Mouse (Mus musculus) kidney, postnatal 10 days (tissue): ENCODE results near the gene Slc9a9.
A peak's percentile ranks its signal among the peaks of the same experiment; 100 is the strongest.

Experiments used
- DNase-seq: peaks from one replicate; pipeline ENCODE4 v3.0.0; 2021; ENCODE audit warnings: mixed read lengths

The Slc9a9 gene

DNA sequence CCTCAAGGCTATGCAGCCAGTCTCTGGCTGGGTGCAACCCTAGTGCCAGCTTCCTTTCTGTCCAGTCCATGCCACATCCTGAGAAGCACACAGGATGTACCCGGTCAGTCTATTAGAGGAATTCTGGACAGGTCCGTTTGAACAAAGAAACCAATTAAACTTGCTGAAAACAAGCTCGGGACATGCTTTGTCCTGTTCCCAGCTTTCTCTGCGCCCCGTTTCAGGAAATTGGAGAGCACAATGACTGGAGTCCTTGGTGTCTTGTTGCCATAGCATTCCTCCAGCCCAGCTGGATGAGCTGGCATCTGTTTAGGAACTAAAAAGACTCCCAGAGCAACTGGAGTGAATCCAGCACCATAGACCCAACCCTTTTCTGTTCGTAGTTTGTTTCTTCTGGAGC, 419.3 kb downstream of the Slc9a9 start:
- DNase-seq, result no peak

GRCm38 (mm10) chr9:95096486-95096885, 426.8 kb downstream of the Slc9a9 start:
- no peak for DNase-seq

- no peak for DNase-seq
Observed at GRCm38 (mm10) chr9:95105768-95106167, 436.1 kb downstream of the Slc9a9 start.

GRCm38 (mm10) chr9:95109799-95110198, 440.1 kb downstream of the Slc9a9 start:
- DNase-seq, result no peak

- no peak for DNase-seq
Observed at GRCm38 (mm10) chr9:95110768-95111167, 441.1 kb downstream of the Slc9a9 start.

DNA sequence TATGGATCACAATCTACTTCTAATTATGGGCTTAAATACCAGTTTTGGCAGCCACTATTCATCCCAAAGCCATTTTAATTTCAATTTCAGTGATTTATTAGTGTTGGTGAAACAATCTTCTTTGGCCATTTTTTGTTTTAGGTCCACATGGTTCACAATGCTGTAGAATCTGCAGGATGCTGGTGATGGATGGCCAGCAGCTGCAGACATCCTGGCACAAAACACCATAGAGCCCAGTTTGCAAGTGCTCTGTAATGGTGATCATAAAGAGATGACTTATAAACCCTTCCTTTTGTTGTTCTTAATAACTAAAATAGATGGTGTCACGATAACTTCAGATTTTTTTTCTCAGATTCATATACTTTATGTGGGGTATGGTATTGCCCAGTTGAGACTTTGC, 442.0 kb downstream of the Slc9a9 start:
- DNase-seq, result peak; percentile 10

- DNase-seq, result no peak
Observed at GRCm38 (mm10) chr9:95113157-95114135, 443.7 kb downstream of the Slc9a9 start.

DNA sequence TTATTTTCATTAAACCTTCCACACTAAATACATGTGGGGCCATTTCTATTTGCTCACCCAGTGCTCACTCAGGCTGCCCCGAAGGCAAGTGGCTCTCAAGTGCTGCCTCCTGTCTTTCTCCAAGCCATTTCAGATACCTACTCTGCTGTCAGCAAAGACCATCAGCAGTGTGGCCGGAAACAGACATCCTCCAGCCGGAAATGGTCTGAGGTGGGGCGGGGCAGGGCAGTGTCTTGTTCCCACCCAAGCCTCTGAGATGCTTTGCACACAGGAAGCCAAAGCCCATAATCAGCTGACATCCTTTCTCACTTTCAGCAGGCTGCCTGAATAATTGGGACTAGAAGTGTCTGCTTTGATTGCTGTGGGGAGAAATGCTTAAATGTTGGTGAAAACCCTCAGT, 450.4 kb downstream of the Slc9a9 start:
- DNase-seq, result peak; percentile 28

GRCm38 (mm10) chr9:95121151-95121835, 451.6 kb downstream of the Slc9a9 start:
- no peak for DNase-seq

DNA sequence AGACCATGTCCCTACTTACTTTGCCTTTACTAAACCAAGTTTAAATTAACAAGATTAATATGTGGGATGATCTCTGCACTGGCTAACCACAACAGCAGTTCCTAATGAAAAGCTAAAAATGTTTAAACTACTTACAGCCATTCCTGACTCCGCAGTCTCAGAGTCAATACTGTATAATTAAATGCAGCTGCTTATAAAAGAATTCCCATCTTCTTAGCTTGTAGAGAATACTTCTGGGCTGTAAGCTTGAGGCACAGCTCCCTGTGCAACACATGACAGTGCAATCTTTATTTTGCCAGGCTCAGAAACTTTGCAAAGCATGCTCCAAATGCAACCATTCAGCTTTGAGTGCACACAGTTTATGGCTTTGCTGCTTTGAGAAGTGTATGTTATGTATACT, 456.0 kb downstream of the Slc9a9 start:
- DNase-seq, result no peak

DNA sequence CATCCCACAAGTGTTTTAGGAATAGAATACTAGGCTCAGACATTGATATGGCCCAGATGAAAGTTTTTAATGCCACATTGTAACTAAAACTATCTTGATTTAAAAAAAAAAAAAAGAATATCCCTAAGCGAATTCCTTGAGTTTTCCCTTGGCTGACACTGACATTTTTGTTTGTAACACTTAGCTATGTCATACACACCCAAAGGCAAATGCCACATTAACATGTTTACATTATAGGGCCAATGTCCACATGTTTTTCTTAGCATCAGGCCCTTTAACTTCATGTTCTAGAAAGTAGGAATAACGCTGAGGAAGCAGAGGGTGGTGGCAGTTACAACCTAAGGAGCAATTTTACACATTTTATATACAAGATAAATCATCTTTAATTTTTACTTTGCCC, 458.1 kb downstream of the Slc9a9 start:
- DNase-seq, result no peak

GRCm38 (mm10) chr9:95149206-95149729, 479.6 kb downstream of the Slc9a9 start:
- DNase-seq, result peak; percentile 45

GRCm38 (mm10) chr9:95150096-95150495, 480.4 kb downstream of the Slc9a9 start:
- DNase-seq, result peak; percentile 65

DNA sequence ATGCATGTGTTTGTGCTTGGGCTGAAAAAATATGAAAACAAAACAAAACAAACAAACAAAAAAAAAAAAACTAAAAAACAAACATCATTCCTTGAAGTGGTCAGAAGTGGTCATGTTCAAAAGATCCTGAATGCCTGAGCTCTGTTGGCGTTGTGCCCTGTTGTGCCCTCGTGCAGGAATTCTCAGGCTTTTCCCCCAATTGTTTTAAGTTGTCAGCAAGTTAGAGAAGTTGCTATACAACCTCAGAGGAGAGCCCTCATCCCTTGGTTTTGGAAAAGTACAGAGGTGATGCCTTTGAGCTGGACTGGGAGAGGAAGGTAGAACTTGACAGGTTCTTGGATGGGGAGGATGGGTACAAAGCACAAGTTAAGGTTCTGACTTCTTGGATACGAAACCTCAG, 480.9 kb downstream of the Slc9a9 start:
- DNase-seq, result peak; percentile 55

- no peak for DNase-seq
Observed at GRCm38 (mm10) chr9:95150998-95151397, 481.3 kb downstream of the Slc9a9 start.

GRCm38 (mm10) chr9:95151746-95152145, 482.0 kb downstream of the Slc9a9 start:
- no peak for DNase-seq

- DNase-seq, result no peak
Observed at GRCm38 (mm10) chr9:95153966-95154365, 484.3 kb downstream of the Slc9a9 start.

DNA sequence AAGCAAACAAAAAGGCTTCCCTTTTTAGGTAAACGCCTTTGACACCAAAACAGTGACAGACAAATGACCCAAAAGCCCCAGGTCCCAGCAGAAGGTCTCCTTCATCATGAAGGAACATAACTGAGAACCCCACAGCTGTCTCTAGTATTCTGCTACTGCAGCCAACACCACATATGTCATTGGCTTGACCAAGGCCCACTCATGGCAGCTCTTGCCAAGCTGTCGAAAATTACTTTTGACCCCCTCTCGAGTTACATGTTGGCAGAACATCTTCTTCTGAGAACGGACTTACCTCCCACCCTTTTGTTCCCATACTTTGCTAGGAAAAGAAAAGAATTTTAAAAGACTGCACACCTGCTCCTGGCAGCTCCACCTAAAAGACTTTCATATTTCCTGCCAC, 488.2 kb downstream of the Slc9a9 start:
- no peak for DNase-seq

- DNase-seq, result no peak
Observed at GRCm38 (mm10) chr9:95158916-95159315, 489.2 kb downstream of the Slc9a9 start.

- DNase-seq, result no peak
Observed at GRCm38 (mm10) chr9:95160575-95161300, 491.0 kb downstream of the Slc9a9 start.

- no peak for DNase-seq
Observed at GRCm38 (mm10) chr9:95161699-95162098, 492.0 kb downstream of the Slc9a9 start.

DNA sequence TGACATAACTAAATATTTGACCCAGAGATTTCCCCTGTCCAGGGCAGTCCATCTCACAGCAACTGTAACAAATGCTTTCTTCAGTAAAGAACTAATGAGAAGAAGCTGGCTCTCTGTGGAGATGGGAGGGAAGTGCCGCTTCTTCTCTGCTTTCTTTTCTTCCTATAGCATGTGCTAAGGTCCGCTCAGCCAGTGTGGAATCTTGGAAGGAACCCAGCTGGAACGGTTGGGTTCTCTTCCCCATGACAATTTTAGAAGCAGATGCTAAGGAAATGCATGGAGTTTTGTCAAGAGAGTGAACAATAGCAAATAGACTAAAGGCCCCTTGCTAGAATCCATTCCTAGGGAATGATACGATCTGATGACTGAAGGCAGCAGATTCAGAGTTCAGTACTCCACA, 496.5 kb downstream of the Slc9a9 start:
- DNase-seq, result peak; percentile 51

- no peak for DNase-seq
Observed at GRCm38 (mm10) chr9:95167806-95168205, 498.1 kb downstream of the Slc9a9 start.
